Mouse (Mus musculus): ENCODE data around the gene Rasa3. TPM values are rescaled to one million over a fixed set of nuclear protein-coding genes. Genes with fewer than 3 reads are reported as not detected.

The Rasa3 gene
- total RNA-seq, 1 experiment from 2014 or later, result 443 TPM

- peak; percentile 43; the same call in 1 of the 2 replicates for ATAC-seq (ENCODE audit: extremely low read depth, insufficient number of reproducible peaks, low FRiP score, poor library complexity, severe bottlenecking)
Observed at GRCm38 (mm10) chr8:13627591-13627990, 49.8 kb downstream of the Rasa3 start.

GRCm38 (mm10) chr8:13626114-13626513, 51.3 kb downstream of the Rasa3 start:
- ATAC-seq (ENCODE audit: extremely low read depth, insufficient number of reproducible peaks, low FRiP score, poor library complexity, severe bottlenecking), result no peak

- ATAC-seq (ENCODE audit: extremely low read depth, insufficient number of reproducible peaks, low FRiP score, poor library complexity, severe bottlenecking), result no peak
Observed at GRCm38 (mm10) chr8:13625281-13625970, 52.0 kb downstream of the Rasa3 start.

- no peak for ATAC-seq (ENCODE audit: extremely low read depth, insufficient number of reproducible peaks, low FRiP score, poor library complexity, severe bottlenecking)
Observed at GRCm38 (mm10) chr8:13624863-13625262, 52.5 kb downstream of the Rasa3 start.

GRCm38 (mm10) chr8:13623911-13624421, 53.4 kb downstream of the Rasa3 start:
- ATAC-seq (ENCODE audit: extremely low read depth, insufficient number of reproducible peaks, low FRiP score, poor library complexity, severe bottlenecking), result peak; percentile 32; the same call in 1 of the 2 replicates

GRCm38 (mm10) chr8:13623038-13623750, 54.2 kb downstream of the Rasa3 start:
- no peak for ATAC-seq (ENCODE audit: extremely low read depth, insufficient number of reproducible peaks, low FRiP score, poor library complexity, severe bottlenecking)

- ATAC-seq (ENCODE audit: extremely low read depth, insufficient number of reproducible peaks, low FRiP score, poor library complexity, severe bottlenecking), result no peak
Observed at GRCm38 (mm10) chr8:13620226-13620920, 57.0 kb downstream of the Rasa3 start.

GRCm38 (mm10) chr8:13616831-13617505, 60.4 kb downstream of the Rasa3 start:
- ATAC-seq (ENCODE audit: extremely low read depth, insufficient number of reproducible peaks, low FRiP score, poor library complexity, severe bottlenecking), result no peak

GRCm38 (mm10) chr8:13614924-13615391, 62.4 kb downstream of the Rasa3 start:
- ATAC-seq (ENCODE audit: extremely low read depth, insufficient number of reproducible peaks, low FRiP score, poor library complexity, severe bottlenecking), result no peak

GRCm38 (mm10) chr8:13614136-13614535, 63.3 kb downstream of the Rasa3 start:
- no peak for ATAC-seq (ENCODE audit: extremely low read depth, insufficient number of reproducible peaks, low FRiP score, poor library complexity, severe bottlenecking)

- no peak for ATAC-seq (ENCODE audit: extremely low read depth, insufficient number of reproducible peaks, low FRiP score, poor library complexity, severe bottlenecking)
Observed at GRCm38 (mm10) chr8:13611702-13612101, 65.7 kb downstream of the Rasa3 start.

GRCm38 (mm10) chr8:13609971-13610370, 67.4 kb downstream of the Rasa3 start:
- ATAC-seq (ENCODE audit: extremely low read depth, insufficient number of reproducible peaks, low FRiP score, poor library complexity, severe bottlenecking), result no peak

- ATAC-seq (ENCODE audit: extremely low read depth, insufficient number of reproducible peaks, low FRiP score, poor library complexity, severe bottlenecking), result no peak
Observed at GRCm38 (mm10) chr8:13608946-13609345, 68.5 kb downstream of the Rasa3 start.

- no peak for ATAC-seq (ENCODE audit: extremely low read depth, insufficient number of reproducible peaks, low FRiP score, poor library complexity, severe bottlenecking)
Observed at GRCm38 (mm10) chr8:13605920-13606480, 71.4 kb downstream of the Rasa3 start.

GRCm38 (mm10) chr8:13602621-13603020, 74.8 kb downstream of the Rasa3 start:
- ATAC-seq (ENCODE audit: extremely low read depth, insufficient number of reproducible peaks, low FRiP score, poor library complexity, severe bottlenecking), result no peak

- peak; percentile 54 for ATAC-seq (ENCODE audit: extremely low read depth, insufficient number of reproducible peaks, low FRiP score, poor library complexity, severe bottlenecking)
Observed at GRCm38 (mm10) chr8:13601166-13601565, 76.2 kb downstream of the Rasa3 start.

- no peak for ATAC-seq (ENCODE audit: extremely low read depth, insufficient number of reproducible peaks, low FRiP score, poor library complexity, severe bottlenecking)
Observed at GRCm38 (mm10) chr8:13600716-13601115, 76.7 kb downstream of the Rasa3 start.

GRCm38 (mm10) chr8:13600204-13600603, 77.2 kb downstream of the Rasa3 start:
- peak; percentile 75 for ATAC-seq (ENCODE audit: extremely low read depth, insufficient number of reproducible peaks, low FRiP score, poor library complexity, severe bottlenecking)

GRCm38 (mm10) chr8:13597777-13598176, 79.6 kb downstream of the Rasa3 start:
- no peak for ATAC-seq (ENCODE audit: extremely low read depth, insufficient number of reproducible peaks, low FRiP score, poor library complexity, severe bottlenecking)

Data from neutrophil, adult 5-6 weeks (primary cell).